Mouse (Mus musculus) kidney, postnatal 0 days (tissue): ENCODE results near the gene Asap2. TPM values are rescaled to one million over a fixed set of nuclear protein-coding genes. Genes with fewer than 3 reads are reported as not detected.

ENCODE experiments used
- ATAC-seq: fragments of 200-750 bp; cut with Nextera tagmentation; replicated peaks from 2 replicates; pipeline ENCODE4 v1.8.0; 2017; ENCODE audit warnings: low read depth, moderate number of reproducible peaks, moderate TSS enrichment, moderate library complexity; ENCODE audit not compliant: low FRiP score
- DNase-seq: peaks from one replicate; pipeline ENCODE4 v3.0.0-alpha.2; 2016; ENCODE audit warnings: low spot score
- H3K27ac ChIP-seq: fragments of 300-500 bp; sonication (generic); 2 replicates; pipeline ENCODE4 v1.5.1; 2014; ENCODE audit warnings: mild to moderate bottlenecking
- H3K27me3 ChIP-seq: fragments of 300-500 bp; sonication (generic); 2 replicates; pipeline ENCODE4 v1.6.1; 2014; ENCODE audit warnings: low read length, mixed read lengths; ENCODE audit not compliant: insufficient read depth
- H3K36me3 ChIP-seq: fragments of 300-500 bp; sonication (generic); 2 replicates; pipeline ENCODE4 v1.6.1; 2014; ENCODE audit warnings: low read length, mixed read lengths; ENCODE audit not compliant: insufficient read depth
- H3K4me1 ChIP-seq: fragments of 300-500 bp; sonication (generic); replicated peaks from 2 replicates; pipeline ENCODE4 v1.6.1; 2014; ENCODE audit warnings: antibody characterized with exemption, low read length, mixed read lengths; ENCODE audit not compliant: insufficient read depth
- H3K4me2 ChIP-seq: fragments of 300-500 bp; sonication (generic); 2 replicates; pipeline ENCODE4 v1.6.1; 2014; ENCODE audit warnings: mild to moderate bottlenecking, low read length, moderate library complexity, mixed read lengths
- H3K4me3 ChIP-seq: fragments of 300-500 bp; sonication (generic); replicated peaks from 2 replicates; pipeline ENCODE4 v1.5.1; 2014; ENCODE audit warnings: low read depth, low read length
- H3K9ac ChIP-seq: fragments of 300-500 bp; sonication (generic); 2 replicates; pipeline ENCODE4 v1.6.1; 2014; ENCODE audit warnings: low read depth, low read length
- H3K9me3 ChIP-seq: fragments of 300-500 bp; sonication (generic); replicated peaks from 2 replicates; pipeline ENCODE4 v1.6.1; 2016; ENCODE audit warnings: low read length, inconsistent platforms, mixed read lengths
- CTCF ChIP-seq: IDR thresholded peaks from 2 replicates; pipeline ENCODE4 v1.5.1; 2016; ENCODE audit warnings: antibody characterized with exemption, low read depth, mild to moderate bottlenecking, moderate library complexity
- WGBS: fragments of 180-500 bp; shearing (Covaris S2); extraction: QIAGEN DNeasy Blood & Tissue Kit; methylation state at CpG from one replicate; pipeline ENCODE4 v1.1.7; 2014; 5-methylcytosine and 5-hydroxymethylcytosine counted together
- polyA plus RNA-seq: library from polyadenylated mRNA; unstranded; fragments of >200 nt; fragmentation: Nextera tagmentation; extraction: Ambion mirVana; gene quantifications from 2 replicates; pipeline ENCODE4 v1.2.1, GENCODE M21; 2015

The Asap2 gene
- polyA plus RNA-seq, 1 experiment from 2014 or later: 8.0 TPM

DNA sequence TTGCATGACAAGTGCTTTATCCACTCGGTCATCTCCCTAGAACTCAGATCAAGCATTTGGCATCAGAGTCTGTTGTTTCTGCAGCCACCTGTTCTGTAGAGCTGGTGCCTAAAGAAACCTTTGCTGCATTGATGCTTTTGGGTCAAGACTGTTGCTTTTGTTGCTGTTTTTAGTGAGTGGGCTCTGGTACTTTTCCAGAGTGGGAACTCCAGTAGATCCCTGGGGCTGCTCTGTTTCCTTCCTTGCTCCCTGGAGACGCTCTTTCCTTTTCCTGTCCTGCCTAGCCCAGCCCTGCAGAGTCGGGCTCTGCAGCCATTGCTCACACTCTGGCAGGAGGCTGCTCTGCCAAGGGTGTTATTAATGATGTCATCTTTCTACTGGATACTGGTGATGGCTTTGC is 129.2 kb downstream of the Asap2 start:
- H3K4me2 ChIP-seq: no peak overlapping the region
- peak; percentile 67 for DNase-seq
- WGBS: 63% methylated on average over 3 of the region's 3 CpGs
- no peaks in the 10 kb centered on the region for H3K27me3 ChIP-seq
- no peak for ATAC-seq
- no peak for TF ChIP-seq CTCF
- no peaks in the 10 kb centered on the region for H3K36me3 ChIP-seq
- H3K9me3 ChIP-seq: no peaks in the 10 kb centered on the region
- no peak overlapping the region for H3K9ac ChIP-seq
- H3K4me3 ChIP-seq: no peak overlapping the region
- peaks cover 5% of the 10 kb centered on the region; the same call in 1 of the 2 replicates for H3K4me1 ChIP-seq
- peak overlapping the region; percentile 28; the same call in 1 of the 2 replicates for H3K27ac ChIP-seq

GRCm38 (mm10) chr12:21122818-21123217 is 132.6 kb downstream of the Asap2 start:
- 84% methylated on average over 3 of the region's 3 CpGs for WGBS
- Histone ChIP-seq H3K9ac (no peak overlapping the region), H3K27ac (no peak overlapping the region), H3K27me3 (no peaks in the 10 kb centered on the region), H3K4me3 (no peak overlapping the region), H3K36me3 (no peaks in the 10 kb centered on the region), H3K4me2 (no peak overlapping the region), H3K9me3 (no peaks in the 10 kb centered on the region), H3K4me1 (peaks cover 19% of the 10 kb centered on the region)
- DNase-seq (no peak), ATAC-seq (no peak)
- TF ChIP-seq CTCF: no peak

GRCm38 (mm10) chr12:21123647-21124046 is 133.4 kb downstream of the Asap2 start:
- Histone ChIP-seq H3K27ac (no peak overlapping the region), H3K36me3 (no peaks in the 10 kb centered on the region), H3K4me2 (no peak overlapping the region), H3K9me3 (no peaks in the 10 kb centered on the region), H3K27me3 (no peaks in the 10 kb centered on the region), H3K4me1 (peaks cover 26% of the 10 kb centered on the region), H3K4me3 (no peak overlapping the region), H3K9ac (no peak overlapping the region)
- 71% methylated on average over 5 of the region's 5 CpGs for WGBS
- no peak for ATAC-seq
- no peak for TF ChIP-seq CTCF
- no peak for DNase-seq

- H3K4me3 ChIP-seq: no peak overlapping the region
- no peaks in the 10 kb centered on the region for H3K27me3 ChIP-seq
- no peak for TF ChIP-seq CTCF
- peaks cover 24% of the 10 kb centered on the region for H3K4me1 ChIP-seq
- H3K27ac ChIP-seq: no peak overlapping the region
- no peaks in the 10 kb centered on the region for H3K36me3 ChIP-seq
- DNase-seq (no peak), ATAC-seq (no peak)
- no peak overlapping the region for H3K4me2 ChIP-seq
- 43% methylated on average over 10 of the region's 10 CpGs for WGBS
- no peaks in the 10 kb centered on the region for H3K9me3 ChIP-seq
- H3K9ac ChIP-seq: no peak overlapping the region
Measured at GRCm38 (mm10) chr12:21125675-21126470, 135.6 kb downstream of the Asap2 start.

- H3K4me1 ChIP-seq: peaks cover 24% of the 10 kb centered on the region
- H3K4me2 ChIP-seq: no peak overlapping the region
- no peak for DNase-seq
- H3K27me3 ChIP-seq: no peaks in the 10 kb centered on the region
- no peak overlapping the region for H3K9ac ChIP-seq
- 80% methylated on average over 4 of the region's 4 CpGs for WGBS
- no peak for ATAC-seq
- no peaks in the 10 kb centered on the region for H3K36me3 ChIP-seq
- no peaks in the 10 kb centered on the region for H3K9me3 ChIP-seq
- no peak overlapping the region for H3K27ac ChIP-seq
- H3K4me3 ChIP-seq: no peak overlapping the region
- TF ChIP-seq CTCF: no peak
Measured at GRCm38 (mm10) chr12:21126516-21126915, 136.3 kb downstream of the Asap2 start.

DNA sequence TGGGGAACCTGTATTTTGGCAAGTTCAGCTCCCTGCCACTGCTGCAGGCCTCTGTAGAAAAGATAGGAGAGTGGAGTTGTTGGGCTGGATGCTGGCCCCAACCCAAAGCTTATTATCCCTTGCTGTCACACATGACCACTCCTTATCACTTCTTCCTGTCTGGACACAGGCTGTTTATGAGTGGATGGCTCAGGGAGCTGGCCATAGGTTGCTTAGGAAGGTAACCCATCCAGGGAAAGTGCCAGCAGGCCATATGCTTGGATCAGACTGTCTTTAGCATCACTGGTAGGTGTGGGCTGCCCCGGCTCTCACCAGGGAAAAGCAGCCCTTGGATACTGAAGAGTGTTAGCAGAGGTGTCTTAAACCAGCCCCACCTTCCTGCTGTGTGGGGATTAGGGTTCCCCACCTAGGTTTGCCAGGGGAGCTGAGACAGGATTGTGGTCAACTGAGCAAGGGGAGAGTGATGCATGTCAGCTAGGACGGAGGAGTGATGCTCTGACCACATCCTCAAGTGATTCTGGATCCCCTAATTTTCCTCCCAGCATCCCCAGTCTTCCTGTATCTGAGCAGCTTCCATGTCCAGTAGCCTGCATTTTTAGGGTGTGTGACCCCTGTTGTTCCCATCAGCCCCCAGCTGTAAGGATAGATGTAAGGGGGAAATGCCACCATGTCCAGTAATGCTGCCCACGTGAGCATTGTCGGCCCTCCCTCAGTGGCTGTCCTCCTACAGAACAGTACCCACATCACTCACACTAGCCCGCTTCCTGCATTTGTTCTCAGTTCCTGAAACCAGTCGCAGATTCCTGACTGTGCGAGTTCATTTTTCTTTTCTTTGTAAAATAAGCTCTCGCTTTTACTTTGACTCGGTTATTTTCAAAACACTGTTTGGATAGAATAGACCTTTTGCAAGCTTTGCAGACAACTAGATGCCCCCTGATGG is 138.9 kb downstream of the Asap2 start:
- no peak; the same call in 1 of the 2 replicates for ATAC-seq
- H3K4me3 ChIP-seq: no peak overlapping the region
- peak overlapping the region; percentile 37 for H3K27ac ChIP-seq
- H3K9ac ChIP-seq: no peak overlapping the region
- no peaks in the 10 kb centered on the region for H3K9me3 ChIP-seq
- peaks cover 29% of the 10 kb centered on the region for H3K4me1 ChIP-seq
- WGBS: 71% methylated on average over 9 of the region's 9 CpGs
- no peak for DNase-seq
- no peak overlapping the region for H3K4me2 ChIP-seq
- TF ChIP-seq CTCF: no peak
- H3K36me3 ChIP-seq: no peaks in the 10 kb centered on the region
- no peaks in the 10 kb centered on the region for H3K27me3 ChIP-seq
